Mouse (Mus musculus): ENCODE measurements at regions not wholly inside any gene's neighbourhood (a gene's known extent, or its start where the extent isn't known, plus 50 kb on each side); places are given as distances from the start of the nearest gene placed in this dataset.

- no peak for TF ChIP-seq POLR2A (IDR thresholded peaks at IDR 0.05; ENCODE audit: extremely low read depth, insufficient read depth, low read length)
- no peak for TF ChIP-seq CTCF (IDR thresholded peaks at IDR 0.05; ENCODE audit: low read depth, low read length)
Measured at GRCm38 (mm10) chr10:91628672-91629071, 447.6 kb upstream of the Tmpo start.

All from liver, adult 2 months (tissue).